Comparison of ENCODE assay signal across 8 mouse cellular contexts in the genomic region with DNA sequence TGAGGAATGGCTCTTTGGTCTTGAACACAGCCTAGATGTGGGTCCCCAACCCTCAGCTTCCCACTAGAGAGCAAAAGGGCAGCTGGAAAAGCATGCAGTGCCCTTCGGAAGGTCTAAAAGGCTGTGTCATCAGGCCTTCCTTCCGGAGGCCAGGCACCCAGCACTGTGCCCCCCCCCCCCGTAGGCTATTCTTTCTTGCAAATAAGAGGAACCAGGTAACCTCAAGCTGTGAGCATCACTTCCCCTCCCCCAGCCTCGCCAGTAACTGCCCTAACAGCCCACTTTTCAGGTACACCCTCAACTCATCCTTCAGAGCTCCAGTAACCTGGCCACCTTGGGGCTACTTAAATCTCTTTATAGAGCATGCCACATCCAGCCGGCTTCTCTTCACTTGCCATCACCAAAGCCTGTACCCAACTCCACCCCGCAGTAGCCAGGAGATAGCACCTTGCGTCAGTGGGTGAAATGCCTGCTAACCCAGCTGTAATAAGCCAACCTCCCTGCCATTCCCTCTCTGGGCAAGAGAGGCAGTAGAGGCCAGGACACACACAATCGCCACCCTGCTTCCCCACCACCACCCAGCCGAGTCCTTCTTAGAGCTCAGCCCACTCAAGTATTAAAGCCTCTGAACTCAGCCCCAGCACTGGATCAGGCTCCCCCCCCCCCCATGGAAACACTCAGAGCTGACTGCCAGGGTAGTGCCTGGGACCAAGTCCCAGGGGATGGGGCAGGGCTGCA. TPM values are rescaled to one million over a fixed set of nuclear protein-coding genes. Genes with fewer than 3 reads are reported as not detected.
DNase-seq lines count a peak whose midpoint lies in the region; ATAC-seq and TF ChIP-seq lines count a peak whose summit lies in the region.

No protein-coding gene starts in this region.

- H3K27ac ChIP-seq in gastrocnemius, adult 2 months = no peak overlapping the region

- TF ChIP-seq CTCF in gastrocnemius, adult 2 months (IDR thresholded peaks at IDR 0.05) = peak; percentile 26

- DNase-seq in gastrocnemius, adult 2 months = no peak
- no peak for DNase-seq in gastrocnemius, postnatal 25 days
- peak; percentile 68 for DNase-seq in MEL-GATA-1-ER (ENCODE audit: extremely low read depth, low read depth)
- peak; percentile 61 for DNase-seq in kidney, postnatal 10 days
- DNase-seq in thymus, adult 18-20 months = peak; percentile 39 to 65
- no peak for DNase-seq in layer of hippocampus, adult 8-10 months (ENCODE audit: low spot score in 2 of 2)

- intact Hi-C loops in gastrocnemius, adult 2 months (cut with DNase I) = no loop called here

- H3K36me3 ChIP-seq in erythroblast, embryonic 14.5 days (ENCODE audit: control insufficient read depth) = peaks cover 15% of the 10 kb centered on the region

- H3K4me1 ChIP-seq in erythroblast, embryonic 14.5 days (ENCODE audit: control insufficient read depth) = peaks cover 67% of the 10 kb centered on the region

- H3K27me3 ChIP-seq in erythroblast, embryonic 14.5 days (ENCODE audit: control insufficient read depth) = no peaks in the 10 kb centered on the region

- peak; percentile 68 for ATAC-seq in megakaryocyte progenitor cell, adult 5-6 weeks (replicated peaks; ENCODE audit: poor library complexity)

- no peaks in the 10 kb centered on the region for H3K9me3 ChIP-seq in erythroblast, embryonic 14.5 days (ENCODE audit: control insufficient read depth, low read length)

- H3K4me3 ChIP-seq in gastrocnemius, adult 2 months = no peak overlapping the region
- H3K4me3 ChIP-seq in erythroblast, embryonic 14.5 days (replicated peaks) = peak overlapping the region; percentile 80

RNA-seq across cellular contexts. Expression of a gene that starts 1.6 kb away (rescaled TPM):
- under 1 TPM; 0.45 to 0.89 TPM for total RNA-seq in gastrocnemius, adult 2 months (2021)
- total RNA-seq in gastrocnemius, postnatal 25 days (2021) = under 1 TPM; 0.48 to 0.87 TPM
- polyA plus RNA-seq in erythroblast, embryonic 14.5 days (2012) = 0.10 and 0.25 TPM in 2 replicates
- 89.7 and 91.0 TPM in 2 replicates for total RNA-seq in megakaryocyte progenitor cell, adult 5-6 weeks (2015)
- total RNA-seq in megakaryocyte progenitor cell, adult 5-6 weeks (2017) = 51.7 and 55.4 TPM in 2 replicates
- total RNA-seq in layer of hippocampus, adult 8-10 months (2022) = 10 to 100 TPM; 10.9 to 16.3 (median 14.8) TPM

Comparison
In these comparisons a context has a peak if more than half of its experiments do, and no peak if none do; other contexts are left out.
1. DNase-seq: peak in MEL-GATA-1-ER (single experiment), kidney, postnatal 10 days (single experiment) and thymus, adult 18-20 months (2 of 2); none in gastrocnemius, adult 2 months (single experiment), gastrocnemius, postnatal 25 days (single experiment) and layer of hippocampus, adult 8-10 months (0 of 2).
2. RNA of a gene that starts 1.6 kb away (total RNA-seq): 51.7 to 91.0 TPM in megakaryocyte progenitor cell, adult 5-6 weeks and 10.9 to 16.3 TPM in layer of hippocampus, adult 8-10 months; 0.45 to 0.89 TPM in gastrocnemius, adult 2 months and 0.48 to 0.87 TPM in gastrocnemius, postnatal 25 days; every median in the first group is over 4 times any median in the second.